Mouse (Mus musculus): ENCODE results near the gene Clip1. TPM values are rescaled to one million over a fixed set of nuclear protein-coding genes. Genes with fewer than 3 reads are reported as not detected.

Gene Clip1
- polyA plus RNA-seq, 1 experiment from 2014 or later, result 46.6 TPM

Other genes starting within 250 kb of the Clip1 start
- gene Lrrc43, start 195.3 kb downstream of the Clip1 start, polyA plus RNA-seq (2015; fragmentation: Nextera tagmentation; extraction: Ambion mirVana), result not detected in 2 replicates
- gene Il31, start 195.1 kb downstream of the Clip1 start, polyA plus RNA-seq (2015; fragmentation: Nextera tagmentation; extraction: Ambion mirVana), result not detected in 2 replicates
- 0.12 and 0.58 TPM in 2 replicates for gene B3gnt4, start 174.2 kb downstream of the Clip1 start, polyA plus RNA-seq (2015; fragmentation: Nextera tagmentation; extraction: Ambion mirVana)
- 95.4 and 99.4 TPM in 2 replicates for gene Diablo, start 160.4 kb downstream of the Clip1 start, polyA plus RNA-seq (2015; fragmentation: Nextera tagmentation; extraction: Ambion mirVana)
- gene Gm49027, start 159.1 kb downstream of the Clip1 start, polyA plus RNA-seq (2015; fragmentation: Nextera tagmentation; extraction: Ambion mirVana), result 0.44 and 0.46 TPM in 2 replicates
- 25.7 and 29.7 TPM in 2 replicates for gene Vps33a, start 111.6 kb downstream of the Clip1 start, polyA plus RNA-seq (2015; fragmentation: Nextera tagmentation; extraction: Ambion mirVana)
- gene Zcchc8, start 36.5 kb upstream of the Clip1 start, polyA plus RNA-seq (2015; fragmentation: Nextera tagmentation; extraction: Ambion mirVana), result 62.3 and 62.7 TPM in 2 replicates
- 109 and 111 TPM in 2 replicates for gene Rsrc2, start 64.8 kb upstream of the Clip1 start, polyA plus RNA-seq (2015; fragmentation: Nextera tagmentation; extraction: Ambion mirVana)
- gene Kntc1, start 65.1 kb upstream of the Clip1 start, polyA plus RNA-seq (2015; fragmentation: Nextera tagmentation; extraction: Ambion mirVana), result 20.1 and 21.0 TPM in 2 replicates
- 9.0 and 9.4 TPM in 2 replicates for gene Hcar2, start 180.9 kb upstream of the Clip1 start, polyA plus RNA-seq (2015; fragmentation: Nextera tagmentation; extraction: Ambion mirVana)
- gene Hcar1, start 195.4 kb upstream of the Clip1 start, polyA plus RNA-seq (2015; fragmentation: Nextera tagmentation; extraction: Ambion mirVana), result 0.55 and 0.87 TPM in 2 replicates
- 131 and 140 TPM in 2 replicates for gene Denr, start 222.6 kb upstream of the Clip1 start, polyA plus RNA-seq (2015; fragmentation: Nextera tagmentation; extraction: Ambion mirVana)
- gene Gm43518, start 242.8 kb upstream of the Clip1 start, polyA plus RNA-seq (2015; fragmentation: Nextera tagmentation; extraction: Ambion mirVana), result 2.8 and 3.4 TPM in 2 replicates
- gene Ccdc62, start 246.1 kb upstream of the Clip1 start, polyA plus RNA-seq (2015; fragmentation: Nextera tagmentation; extraction: Ambion mirVana), result 5.2 and 6.4 TPM in 2 replicates